Mouse (Mus musculus): ENCODE data around the gene Slc38a9.

DNA sequence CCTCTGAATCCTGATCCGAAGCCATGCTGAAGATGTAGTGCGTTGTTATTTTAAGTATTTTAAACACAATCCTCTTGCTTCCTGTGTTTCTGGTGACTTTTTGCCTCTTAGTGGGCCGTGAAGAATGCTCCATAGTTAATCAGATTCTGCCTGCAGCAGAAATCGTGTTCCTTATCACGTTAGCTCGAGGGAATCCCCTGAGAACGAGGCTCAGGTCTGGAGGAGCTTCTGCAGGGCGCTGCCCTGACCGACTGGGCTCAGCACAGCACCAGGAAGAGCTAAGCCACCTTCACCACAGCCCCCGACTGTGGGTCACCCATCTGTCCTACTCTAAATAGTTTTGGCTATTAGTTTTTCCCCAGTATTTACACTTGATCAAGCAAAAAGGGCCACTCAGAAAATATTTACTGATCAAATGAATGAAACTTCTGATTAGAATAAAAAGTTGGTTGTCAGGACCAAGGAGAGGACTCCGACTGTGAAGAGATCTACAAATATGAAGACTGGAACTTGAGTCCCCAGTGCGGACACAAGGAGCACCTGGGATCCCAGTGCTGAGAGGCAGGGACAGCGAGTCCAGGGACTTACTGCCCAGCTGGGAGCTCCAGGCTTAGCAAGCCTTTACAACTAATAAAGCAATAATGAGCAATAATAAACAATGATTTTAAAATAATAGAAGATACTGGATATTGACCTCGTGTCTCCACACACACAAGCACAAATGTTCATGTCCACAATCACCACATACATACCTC, 81.7 kb downstream of the Slc38a9 start:
- no peak for TF ChIP-seq CTCF (IDR thresholded peaks at IDR 0.05; ENCODE audit: control insufficient read depth, insufficient read depth, insufficient replicate concordance, low read depth, low read length)
- no peak for TF ChIP-seq POLR2A (IDR thresholded peaks at IDR 0.05; ENCODE audit: control insufficient read depth, low read depth, low read length)

All from testis, adult 2 months (tissue).